In the genomic region with DNA sequence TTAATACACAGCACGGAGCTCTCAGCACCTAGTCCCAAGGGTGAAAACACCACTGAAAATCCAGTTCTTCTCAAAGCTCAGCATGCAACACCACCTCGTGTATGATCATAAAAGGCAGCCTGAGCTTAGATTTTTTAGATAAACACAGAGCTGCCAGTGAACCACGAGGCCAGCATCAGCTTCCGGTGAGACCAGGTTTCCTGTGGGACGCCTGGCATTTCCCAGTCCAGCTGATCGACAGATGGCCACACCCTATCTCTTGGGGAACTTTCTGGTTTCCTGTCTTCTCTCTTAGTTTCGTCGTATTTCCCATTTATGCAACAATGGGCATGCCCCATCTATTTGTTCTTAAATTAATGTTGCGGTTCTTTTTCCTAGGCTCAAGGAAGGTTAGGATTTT, we compare ENCODE assay signal across 29 mouse cellular contexts. TPM values are rescaled to one million over a fixed set of nuclear protein-coding genes. Genes with fewer than 3 reads are reported as not detected.
DNase-seq lines count a peak whose midpoint lies in the region; TF ChIP-seq lines count a peak whose summit lies in the region.
"Had no signal": no experiment of that assay in that cellular context is flagged by ENCODE, and none has a peak within 500 bp of the region (broad histone marks: within the 10 kb centered on the region; RNA-seq: fewer than 3 reads in every experiment).

No protein-coding gene starts in this region.

- in situ Hi-C loops in CH12.LX (cut with MboI; ENCODE audit: low pct_ligation_motif_present, low pct_unique_long_range_greater_than_20kb, low sequenced_read_pairs), result loop anchor here (25.0 kb wide), 1 partner anchor 384 kb away; no protein-coding TSS in a partner anchor

- H3K4me1 ChIP-seq in CH12.LX (ENCODE audit: control insufficient read depth in 1 of 2, insufficient read depth in 2 of 2), result peaks cover 3 to 13% of the 10 kb centered on the region in 2 experiments; a peak in 2 of 4 replicates
- H3K4me1 ChIP-seq: hindbrain, embryonic 13.5 days; limb, embryonic 10.5 days; midbrain, embryonic 15.5 days; neural tube, embryonic 12.5 days had no signal

- H3K9ac ChIP-seq in CH12.LX (ENCODE audit: insufficient read depth, low read depth), result no peak overlapping the region
- H3K9ac ChIP-seq: forebrain, postnatal 0 days; hindbrain, embryonic 13.5 days; midbrain, embryonic 15.5 days; neural tube, embryonic 12.5 days had no signal

- TF ChIP-seq CTCF in CH12.LX (conservative IDR thresholded peaks at IDR 0.05 in 1 of 2, IDR thresholded peaks at IDR 0.05 in 1 of 2; ENCODE audit: low read depth in 2 of 2, low read length in 2 of 2), result no peak

- no peaks in the 10 kb centered on the region for H3K27me3 ChIP-seq in CH12.LX (replicated peaks)
- H3K27me3 ChIP-seq: hindbrain, embryonic 13.5 days; neural tube, embryonic 12.5 days had no signal

- TF ChIP-seq POLR2A in CH12.LX (IDR thresholded peaks at IDR 0.05; ENCODE audit: low read depth, low read length), result no peak

- DNase-seq in spleen, postnatal 36 days (ENCODE audit: low spot score in 2 of 2), result peak; percentile 27 to 32
- no peak for DNase-seq in spleen, postnatal 4 days (ENCODE audit: low spot score in 2 of 2)
- peak; percentile 20 for DNase-seq in CH12.LX (ENCODE audit: extremely low read depth)
- no peak for DNase-seq in Muller cell, postnatal 12 days (ENCODE audit: inconsistent ontology term)
- no peak for DNase-seq in ovary, adult 18-20 months (ENCODE audit: low spot score)
- no peak for DNase-seq in thymus, postnatal 25 days
- DNase-seq: adrenal gland, postnatal 10 days; cerebellum, adult 9-10 months; forebrain, postnatal 0 days; gastrocnemius, postnatal 14 days; heart, adult 2 months; kidney, adult 2 months; liver; lung, postnatal 10 days; retina, postnatal 1 day had no signal

- no peak for TF ChIP-seq EP300 in CH12.LX (IDR thresholded peaks at IDR 0.05; ENCODE audit: low read length)

- H3K4me2 ChIP-seq in CH12.LX (ENCODE audit: insufficient read depth, low read depth, poor library complexity, severe bottlenecking), result 0 out of 2 replicates have a peak overlapping the region, but pooled peaks have one; percentile 19
- H3K4me2 ChIP-seq: hindbrain, embryonic 13.5 days; midbrain, embryonic 15.5 days; neural tube, embryonic 12.5 days had no signal

- dilution Hi-C loops in CH12.LX (cut with MboI; ENCODE audit: extremely low pct_ligation_motif_present, extremely low pct_unique_long_range_greater_than_20kb, low sequenced_read_pairs), result no loop called here

- H3K79me2 ChIP-seq in CH12.LX (replicated peaks; ENCODE audit: control insufficient read depth, extremely low read depth, insufficient read depth, poor library complexity, severe bottlenecking), result no peaks in the 10 kb centered on the region
- H3K79me2 ChIP-seq in macrophage (ENCODE audit: inconsistent target), result no peaks in the 10 kb centered on the region

- H3K4me3 ChIP-seq in CH12.LX (replicated peaks in 1 of 3; ENCODE audit: low read depth in 2 of 3, low read length in 2 of 3, poor library complexity in 1 of 3), result no peak overlapping the region
- H3K4me3 ChIP-seq in macrophage (ENCODE audit: inconsistent target), result no peak overlapping the region
- H3K4me3 ChIP-seq: heart, adult 2 months; hindbrain, embryonic 13.5 days; left cerebral cortex, adult 2 months; limb, embryonic 10.5 days; midbrain, embryonic 15.5 days; neural tube, embryonic 12.5 days had no signal

- no peaks in the 10 kb centered on the region for H3K9me3 ChIP-seq in CH12.LX (replicated peaks; ENCODE audit: low read length)
- H3K9me3 ChIP-seq: hindbrain, embryonic 13.5 days; limb, embryonic 10.5 days; midbrain, embryonic 15.5 days; neural tube, embryonic 12.5 days had no signal

- H3K27ac ChIP-seq in CH12.LX (ENCODE audit: insufficient read depth, low read depth), result no peak overlapping the region
- H3K27ac ChIP-seq in macrophage, result 0 out of 2 replicates have a peak overlapping the region, but pooled peaks have one; percentile 4
- H3K27ac ChIP-seq: heart, adult 2 months; hindbrain, embryonic 13.5 days; kidney, postnatal 0 days; left cerebral cortex, adult 2 months; limb, embryonic 10.5 days; midbrain, embryonic 15.5 days; neural tube, embryonic 12.5 days had no signal

- TF ChIP-seq RAD21 in CH12.LX (IDR thresholded peaks at IDR 0.05; ENCODE audit: low read depth, low read length), result no peak

- no peaks in the 10 kb centered on the region for H3K36me3 ChIP-seq in CH12.LX (replicated peaks in 1 of 2; ENCODE audit: control insufficient read depth in 1 of 2, insufficient read depth in 1 of 2, low read length in 1 of 2)
- no peaks in the 10 kb centered on the region for H3K36me3 ChIP-seq in macrophage (ENCODE audit: inconsistent target)
- H3K36me3 ChIP-seq: hindbrain, embryonic 13.5 days; limb, embryonic 10.5 days; midbrain, embryonic 15.5 days; neural tube, embryonic 12.5 days had no signal

- WGBS in macrophage (ENCODE audit: missing documents), result 2% methylated on average over 9 of the region's 9 CpGs

TF ChIP-seq in CH12.LX, 34 proteins besides CTCF, POLR2A, EP300 and RAD21:
- TF ChIP-seq KAT2A (IDR thresholded peaks at IDR 0.05; ENCODE audit: insufficient replicate concordance, low read length), result no peak
- no peak for TF ChIP-seq ZMIZ1 (IDR thresholded peaks at IDR 0.05; ENCODE audit: low read depth, low read length)
- no peak for TF ChIP-seq MAZ (IDR thresholded peaks at IDR 0.05; ENCODE audit: low read depth, low read length)
- peak; percentile 72 for TF ChIP-seq ETS1 (conservative IDR thresholded peaks at IDR 0.05; ENCODE audit: low read depth, low read length)
- TF ChIP-seq MYC (IDR thresholded peaks at IDR 0.05; ENCODE audit: low read depth, low read length), result no peak
- TF ChIP-seq MAX (IDR thresholded peaks at IDR 0.05; ENCODE audit: low read length), result peak; percentile 55; the same call in 1 of the 2 replicates

RNA-seq across cellular contexts. Expression of gene Dynlrb2, which starts 26.8 kb away (rescaled TPM):
- total RNA-seq in CH12.LX (2012; rRNA removed) (0.34 TPM in 1 of 2 replicates, not detected in the other), CH12.LX (2014; rRNA removed) (not detected in 2 replicates)
- polyA plus RNA-seq in CH12.LX (2012; ENCODE audit: insufficient read length, low read depth) (0.49 TPM in 1 of 2 replicates, not detected in the other), macrophage (2018) (not detected in 3 replicates)
- not detected for total RNA-seq in macrophage (2018; cell fraction: chromatin; rRNA removed)
- total RNA-seq in macrophage (2018; cell fraction: cytosol; rRNA removed), result not detected
- not detected for total RNA-seq in macrophage (2018; cell fraction: nucleus; rRNA removed)
- total RNA-seq: gastrocnemius, postnatal 14 days; heart, adult 2 months; heart, postnatal 25 days; megakaryocyte-erythroid progenitor cell, adult 5-6 weeks; MEL had no signal
- polyA plus RNA-seq: embryonic facial prominence, embryonic 11.5 days; heart, embryonic 14.5 days; inflammation-experienced regulatory T-cells, adult 6 months; limb, embryonic 10.5 days; liver, embryonic 16.5 days had no signal

Comparison
In these comparisons a context has a peak if more than half of its experiments do, and no peak if none do; other contexts are left out.
1. DNase-seq: peak in spleen, postnatal 36 days (2 of 2) and CH12.LX (single experiment); none in spleen, postnatal 4 days (0 of 2), Muller cell, postnatal 12 days (single experiment), ovary, adult 18-20 months (single experiment) and thymus, postnatal 25 days (single experiment).